Mouse (Mus musculus): Measurements from ENCODE around the gene Lhx6.

Lhx6 gene

GRCm38 (mm10) chr2:36092748-36093147 lies 12.5 kb downstream of the Lhx6 start:
- no peak for DNase-seq

- DNase-seq = peak; percentile 34 to 51
Measured at GRCm38 (mm10) chr2:36090853-36091741, 14.1 kb downstream of the Lhx6 start.

- DNase-seq = no peak
Measured at GRCm38 (mm10) chr2:36089190-36089589, 16.0 kb downstream of the Lhx6 start.

DNA sequence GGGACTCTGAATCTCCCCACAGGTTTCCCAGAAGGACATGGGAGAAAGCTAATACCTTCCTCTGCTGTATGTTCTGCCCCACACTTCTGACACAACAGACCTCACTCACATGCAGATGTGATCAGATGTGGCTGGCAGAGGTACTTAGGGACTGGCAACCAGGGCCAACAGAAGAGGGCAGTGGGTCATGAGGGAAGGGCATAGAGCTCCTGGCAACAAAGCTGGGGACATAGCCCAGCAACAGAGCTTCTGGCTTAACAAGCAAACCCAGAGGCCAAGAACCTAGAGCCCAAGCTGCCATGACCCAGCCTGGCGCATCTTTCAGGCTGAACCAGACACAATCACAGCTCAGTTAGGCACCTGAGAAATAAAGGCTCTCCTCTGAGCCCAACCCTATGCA lies 20.2 kb downstream of the Lhx6 start:
- no peak for DNase-seq

DNA sequence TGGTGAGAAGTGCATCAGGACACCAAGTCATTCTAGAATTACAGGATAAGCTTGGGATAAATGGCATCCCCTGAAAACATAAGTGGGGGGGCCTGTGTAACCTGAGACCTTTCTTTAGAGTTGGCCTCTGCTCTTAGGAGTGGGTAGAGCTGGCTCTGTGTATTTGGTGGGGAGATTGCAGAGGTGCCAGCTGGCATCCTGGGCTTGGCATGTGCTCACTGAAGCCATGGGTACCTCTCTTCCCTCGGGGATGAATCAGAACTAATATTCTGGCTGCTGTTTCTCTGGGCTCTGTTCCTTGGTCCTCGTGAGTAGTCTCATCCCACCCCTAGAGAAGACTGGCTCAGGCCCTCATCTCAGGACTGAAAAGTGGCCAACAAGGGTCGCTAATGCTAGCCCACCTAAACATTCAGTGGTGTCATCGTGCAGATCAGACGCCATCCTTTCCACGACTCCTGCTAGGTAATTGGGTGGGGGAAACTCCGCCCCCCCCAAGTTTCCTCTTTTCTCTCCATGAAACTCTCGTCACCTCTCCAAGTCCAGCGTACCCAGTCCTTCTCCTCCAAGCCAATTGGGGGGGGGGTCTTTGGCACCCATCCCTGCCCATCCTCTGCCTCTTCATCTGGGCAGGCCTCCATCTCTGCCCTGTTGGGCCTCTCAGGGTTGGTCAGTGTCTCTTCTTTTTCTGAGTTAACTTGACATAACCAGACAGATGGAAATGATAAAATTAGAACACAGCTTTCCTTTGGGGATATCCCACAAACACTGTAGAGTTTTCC lies 22.2 kb downstream of the Lhx6 start:
- DNase-seq = no peak

DNA sequence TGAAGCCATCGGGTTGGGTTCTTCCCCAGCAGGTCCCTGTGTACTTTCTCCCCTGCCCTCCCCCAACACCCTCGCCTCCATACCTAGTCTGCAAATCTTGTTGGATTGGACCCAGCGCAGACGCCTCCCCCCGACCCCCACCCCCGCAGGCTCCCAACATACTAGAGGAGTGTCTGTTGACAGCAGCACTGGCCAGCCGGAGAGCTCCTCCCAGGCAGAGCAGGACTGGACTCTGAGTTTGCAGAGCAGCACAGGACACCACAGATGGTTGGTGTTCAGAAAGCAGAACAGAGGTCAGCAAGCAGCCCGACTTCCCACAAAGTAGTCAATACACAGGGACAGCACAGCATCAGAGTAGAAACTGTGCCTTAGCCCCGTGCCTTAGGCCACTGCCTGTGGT lies 23.8 kb downstream of the Lhx6 start:
- no peak for DNase-seq

- DNase-seq = no peak
Measured at GRCm38 (mm10) chr2:36077160-36077761, 27.9 kb downstream of the Lhx6 start.

- no peak for DNase-seq
Measured at GRCm38 (mm10) chr2:36075210-36075609, 30.0 kb downstream of the Lhx6 start.

GRCm38 (mm10) chr2:36073781-36074180 lies 31.4 kb downstream of the Lhx6 start:
- DNase-seq = no peak

DNA sequence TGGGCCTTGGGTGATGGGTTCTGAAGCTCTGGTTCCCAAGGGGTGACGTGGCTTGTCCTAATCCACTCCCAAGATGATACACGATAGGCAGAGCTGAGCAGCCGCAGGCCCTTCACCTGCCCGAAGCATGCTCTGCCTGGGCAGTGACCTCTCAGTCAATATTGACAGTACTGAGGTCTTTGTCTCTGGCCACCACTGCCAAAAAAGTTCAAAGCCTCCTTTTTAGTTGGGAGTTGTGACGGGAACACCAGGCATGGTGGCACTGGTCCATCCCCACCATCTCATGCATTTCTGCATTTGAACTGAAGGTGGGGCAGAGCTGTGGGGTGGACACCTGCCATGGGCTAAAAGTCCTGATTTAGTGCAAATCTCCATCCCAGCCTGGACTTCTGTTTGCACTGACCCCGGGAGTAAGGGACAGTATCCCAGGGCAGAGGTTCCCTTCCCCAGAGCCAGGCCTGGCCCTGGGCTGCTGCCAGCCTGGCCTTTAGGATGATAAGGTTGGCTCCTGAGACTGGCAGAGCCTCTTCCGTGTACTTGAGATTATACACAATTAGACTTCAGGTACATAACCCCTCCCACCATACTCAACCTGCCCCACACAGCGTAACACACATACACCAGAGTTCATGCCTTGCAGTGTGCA lies 33.4 kb downstream of the Lhx6 start:
- no peak for DNase-seq

DNA sequence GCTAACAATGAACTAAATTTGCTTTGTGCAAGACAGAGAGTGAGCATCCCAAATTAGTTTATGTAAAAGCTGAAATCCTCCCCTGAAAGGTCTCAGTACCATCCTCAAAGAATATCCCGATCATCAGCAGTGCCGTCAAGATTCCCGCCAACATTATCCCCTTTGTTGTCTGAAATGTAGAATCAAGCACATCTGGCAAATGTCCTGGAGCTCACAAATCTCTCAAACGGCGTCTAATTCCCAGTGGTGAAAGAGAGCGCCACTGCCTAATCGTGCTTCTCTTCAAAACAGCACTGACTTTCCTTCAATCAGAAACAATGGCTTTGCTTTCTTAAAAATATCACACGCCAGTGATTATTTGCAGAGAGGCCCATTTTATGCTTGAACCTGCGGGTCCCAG lies 38.1 kb downstream of the Lhx6 start:
- DNase-seq = no peak

DNA sequence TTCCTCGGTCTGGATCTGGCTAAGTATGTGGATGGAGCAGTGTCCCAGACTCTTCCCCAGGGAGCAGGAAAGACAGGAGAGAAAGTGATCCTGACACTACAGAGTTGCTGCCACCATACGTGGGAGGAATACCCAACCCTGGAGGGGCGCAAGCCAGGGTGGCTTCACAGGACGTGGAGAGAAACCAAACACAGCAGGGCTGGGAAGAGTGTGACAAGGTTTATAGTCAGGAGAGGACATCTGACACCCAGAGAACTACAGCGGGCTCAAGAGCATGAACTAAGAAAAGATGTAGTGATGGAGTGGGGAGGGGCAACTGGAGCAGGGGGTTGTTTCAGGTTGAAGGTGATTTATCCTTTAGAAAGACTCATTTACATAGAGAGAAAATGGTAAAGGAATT lies 43.8 kb downstream of the Lhx6 start:
- DNase-seq = no peak

DNA sequence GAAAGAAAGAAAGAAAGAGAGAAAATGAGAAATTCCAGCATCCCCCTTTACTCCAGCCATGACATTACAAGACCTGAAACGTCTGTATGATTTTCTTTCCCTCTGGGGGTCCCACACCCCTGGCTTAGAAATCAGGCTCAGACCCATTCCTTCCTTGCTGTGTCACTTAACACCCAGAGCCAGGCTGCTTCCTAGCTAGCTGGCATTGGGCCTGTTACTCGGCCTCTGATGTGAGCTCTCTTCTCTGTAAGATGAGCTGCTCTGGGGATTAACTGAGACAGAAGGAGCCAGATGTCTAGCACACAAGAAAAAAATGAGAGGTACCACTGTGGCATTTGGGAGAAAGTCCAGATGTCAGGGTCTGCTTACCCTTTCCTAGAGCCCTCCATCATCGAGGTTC lies 49.0 kb downstream of the Lhx6 start:
- no peak for DNase-seq

GRCm38 (mm10) chr2:36053249-36053648 lies 52.0 kb downstream of the Lhx6 start:
- DNase-seq = no peak

GRCm38 (mm10) chr2:36049567-36049954 lies 55.6 kb downstream of the Lhx6 start:
- no peak for DNase-seq

DNA sequence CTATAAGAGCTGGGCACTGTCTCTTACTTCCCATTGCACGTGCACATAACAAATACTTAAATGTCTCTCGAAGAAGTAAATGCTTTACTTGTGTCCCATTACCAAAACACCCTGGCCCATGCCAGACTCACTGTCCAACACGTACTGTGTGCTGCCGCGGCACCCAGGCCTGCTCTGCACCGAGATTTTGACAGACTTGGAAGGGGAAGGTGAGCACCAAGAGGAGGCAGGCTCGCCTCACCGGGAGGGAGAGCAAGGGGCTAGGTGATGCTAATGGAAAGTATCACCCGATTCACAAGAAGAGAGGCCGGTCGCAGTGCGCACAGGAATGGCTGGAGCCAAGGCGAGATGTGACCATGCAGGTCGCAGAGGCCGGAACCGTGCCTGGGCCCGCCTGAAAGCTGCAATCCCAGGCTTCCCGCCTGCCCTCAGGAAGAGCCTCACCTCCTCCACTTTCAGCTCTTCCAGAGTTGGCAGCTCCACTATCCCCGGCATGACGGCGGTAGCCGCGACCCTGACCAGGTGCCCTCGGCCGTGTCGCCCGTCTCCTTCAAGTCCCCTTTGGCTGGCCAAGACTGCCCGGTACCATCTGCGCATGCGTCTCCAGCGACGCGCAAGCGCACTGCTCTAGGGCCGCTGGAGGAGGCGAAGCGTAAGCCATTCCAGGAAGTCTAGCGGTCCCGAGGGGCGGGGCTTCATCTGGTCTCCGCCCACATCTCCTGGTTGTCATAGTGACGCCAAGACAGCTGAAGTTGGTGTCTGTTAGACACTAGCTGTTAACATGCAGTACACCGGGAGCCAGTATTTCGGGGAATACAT lies 56.3 kb downstream of the Lhx6 start, which contains the start of the genes Ndufa8 and Morn5:
Gene Ndufa8, minus strand, starts transcription at position 659 of the 819 bp plus-strand sequence.
Gene Morn5, plus strand, starts transcription at position 711 of the 819 bp plus-strand sequence.
- peak; percentile 96 to 98 for DNase-seq

- no peak for DNase-seq
Measured at GRCm38 (mm10) chr2:36048164-36048563, 57.0 kb downstream of the Lhx6 start.

DNA sequence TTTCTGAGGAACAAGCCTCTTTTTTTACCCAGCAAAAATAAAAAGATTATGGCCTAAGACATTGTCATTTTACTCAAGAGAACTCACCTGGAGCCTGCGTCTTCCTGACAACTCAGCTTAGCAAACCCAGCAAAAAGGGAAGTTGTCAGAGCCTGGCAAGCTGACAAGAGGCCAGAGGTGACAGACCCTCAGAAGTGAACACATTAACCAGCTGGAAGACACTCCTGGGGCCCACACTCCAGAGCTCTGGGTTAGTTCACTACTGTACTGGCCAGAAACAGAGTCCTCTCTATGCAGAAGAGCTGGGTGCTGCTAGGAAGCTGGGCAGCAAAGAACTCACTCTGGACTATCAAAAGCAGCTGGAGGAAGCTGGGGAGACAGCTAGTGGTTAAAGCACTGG lies 64.3 kb downstream of the Lhx6 start:
- DNase-seq = no peak

DNA sequence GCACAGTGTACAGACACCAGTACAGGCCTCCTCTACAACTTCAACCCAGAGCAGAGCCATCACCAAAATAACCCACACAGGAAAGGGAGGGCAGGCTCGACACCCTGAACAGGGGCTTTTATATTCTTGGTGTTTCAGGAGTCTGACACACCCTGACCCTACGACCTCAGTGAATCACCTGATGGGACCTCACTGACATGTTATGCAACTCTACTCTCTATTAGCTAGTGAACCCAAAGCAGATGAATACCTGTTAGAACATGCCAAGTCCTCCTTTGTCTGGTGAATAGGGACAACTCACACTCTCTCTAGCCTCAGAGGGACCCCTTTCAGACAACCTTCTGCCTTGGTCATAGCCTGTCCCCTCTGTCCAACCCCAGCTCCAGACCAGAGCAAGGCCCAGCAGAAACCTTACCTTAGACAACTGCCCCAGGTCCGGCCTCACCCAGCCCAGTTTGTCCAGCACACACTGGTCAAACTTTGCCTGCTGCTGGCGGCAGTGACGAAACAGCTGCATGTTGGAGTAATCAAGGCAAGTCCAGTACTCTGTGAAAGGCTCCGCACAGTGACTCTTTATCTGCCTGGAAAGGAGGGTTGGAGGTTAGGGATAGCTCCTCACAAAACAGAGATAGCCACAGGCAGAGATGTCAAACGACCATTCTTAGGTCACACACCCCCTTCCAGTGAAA lies 65.8 kb downstream of the Lhx6 start:
- no peak for DNase-seq

GRCm38 (mm10) chr2:36035413-36036081 lies 69.7 kb downstream of the Lhx6 start:
- DNase-seq = no peak

DNA sequence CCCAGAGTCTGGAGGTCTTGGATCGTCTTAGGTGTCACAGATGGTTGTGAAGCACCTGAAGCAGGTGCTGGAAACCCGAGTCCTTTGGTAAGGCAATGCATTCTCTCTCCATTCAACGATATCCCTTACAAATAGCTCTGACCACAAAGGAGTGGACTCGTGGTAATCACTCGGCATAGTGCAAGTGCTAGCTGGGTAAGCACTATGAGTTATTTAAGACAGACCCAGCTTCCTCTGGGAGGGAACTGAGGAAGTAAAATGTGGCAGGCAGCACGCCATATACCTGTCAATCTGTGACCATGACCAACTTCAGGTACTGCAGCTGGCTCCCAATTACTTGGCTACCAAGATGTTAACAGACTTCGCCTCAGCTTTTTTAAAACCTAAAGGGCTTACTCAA lies 70.3 kb downstream of the Lhx6 start:
- DNase-seq = no peak
